Mouse (Mus musculus) yolk sac, embryonic 10.5 days (tissue): Measurements from ENCODE around the gene Mif.
"Not testable (repeated sequence)": the region's sequence is repeated elsewhere in the genome, so short reads cannot be mapped to it uniquely, and the experiment has no call there.

Experiments used
- DNase-seq: peaks from one replicate; pipeline ENCODE4 v3.0.0-alpha.2; 2017; ENCODE audit warnings: low spot score

Gene Mif

GRCm38 (mm10) chr10:75859786-75860470 lies at the start of gene Mif:
Mif (minus strand) TSS chr10:75860240.
- DNase-seq, result peak; percentile 92

- DNase-seq, result no peak
Observed at GRCm38 (mm10) chr10:75906882-75907281, 46.8 kb upstream of the Mif start.

DNA sequence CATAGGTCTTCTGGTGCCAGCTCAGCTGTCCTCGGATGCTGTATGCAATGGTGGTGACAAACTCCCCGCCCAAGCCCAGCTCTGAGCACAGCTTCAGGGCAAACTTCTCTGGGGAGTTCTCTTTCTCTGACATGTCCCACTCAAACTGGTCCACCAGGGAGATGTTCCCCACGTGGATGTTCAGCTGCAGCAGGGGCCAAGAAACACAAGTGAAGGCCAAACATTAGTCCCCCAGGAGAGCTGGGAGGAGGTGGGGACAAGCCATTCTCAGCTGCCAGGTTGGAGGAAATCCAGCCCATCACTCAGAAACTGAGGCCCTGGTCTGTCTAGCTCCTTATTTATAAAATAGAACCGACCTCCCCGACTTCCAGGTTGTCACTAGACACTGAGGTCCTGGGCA lies 44.4 kb upstream of the Mif start:
- DNase-seq, result no peak

DNA sequence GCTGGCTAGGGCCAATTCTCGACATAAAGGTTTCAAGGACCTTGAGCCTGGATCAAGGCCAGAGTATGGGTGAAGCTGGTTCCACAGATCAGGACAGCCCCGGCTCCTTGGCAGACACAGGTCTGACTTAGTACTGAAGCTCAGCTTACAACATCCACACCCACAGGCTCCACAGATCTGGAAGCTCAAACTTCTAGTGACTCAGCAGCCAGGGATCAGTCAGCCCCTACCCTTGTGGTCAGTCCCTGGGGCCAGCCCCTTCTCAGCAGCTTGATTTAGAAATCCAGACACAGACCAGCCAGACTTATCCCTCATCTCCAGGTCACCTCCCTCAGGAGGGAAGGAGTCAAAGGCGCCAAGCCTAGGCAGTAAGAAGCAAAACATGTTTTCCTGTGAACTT lies 38.8 kb upstream of the Mif start:
- peak; percentile 26 for DNase-seq

DNA sequence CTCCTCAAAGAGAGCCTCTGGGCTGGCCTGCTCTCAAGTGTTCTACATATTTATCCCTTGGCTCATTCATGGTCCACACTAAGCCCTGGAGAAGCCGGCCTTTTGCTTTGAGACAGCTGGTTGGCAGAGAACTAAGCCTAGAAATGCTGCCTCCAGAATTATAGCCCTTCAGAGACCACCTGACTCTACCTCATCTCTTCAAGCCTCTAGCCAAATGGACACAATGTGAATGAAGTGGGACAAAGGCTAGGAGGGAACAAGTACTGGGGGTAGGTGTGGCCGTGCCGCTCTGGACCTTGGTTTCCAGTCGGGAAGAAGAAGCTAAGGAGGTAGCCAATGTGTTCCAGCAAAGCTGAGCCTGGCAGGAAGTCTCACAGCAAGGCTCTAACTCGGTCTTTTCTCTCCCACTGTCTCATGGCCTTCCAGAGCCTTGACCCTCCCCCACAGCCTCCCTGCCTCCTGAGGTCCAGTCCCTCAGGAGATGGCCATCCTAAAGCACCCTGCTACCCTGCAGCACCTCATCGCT lies 38.1 kb upstream of the Mif start:
- DNase-seq, result no peak

- no peak for DNase-seq
Observed at GRCm38 (mm10) chr10:75897373-75897772, 37.3 kb upstream of the Mif start.

DNA sequence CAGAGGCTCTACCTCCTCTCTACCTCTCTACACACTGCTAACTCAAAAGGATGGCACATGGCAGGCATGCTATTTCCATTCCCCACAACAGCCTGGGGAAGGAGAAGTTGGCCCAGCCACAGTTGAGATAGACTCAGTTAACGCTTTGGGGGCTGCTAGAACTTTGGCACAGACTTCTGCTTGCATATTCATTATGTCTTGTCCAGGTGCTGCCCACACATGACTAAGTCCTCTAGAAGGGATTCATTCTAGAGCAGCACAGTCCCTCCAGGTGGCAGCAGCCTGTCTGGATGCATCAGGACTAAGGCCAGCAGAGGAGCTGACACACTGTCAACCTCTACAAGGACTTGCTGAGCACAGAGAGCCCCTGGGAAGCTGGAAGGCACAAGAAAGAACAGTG lies 36.2 kb upstream of the Mif start:
- no peak for DNase-seq

DNA sequence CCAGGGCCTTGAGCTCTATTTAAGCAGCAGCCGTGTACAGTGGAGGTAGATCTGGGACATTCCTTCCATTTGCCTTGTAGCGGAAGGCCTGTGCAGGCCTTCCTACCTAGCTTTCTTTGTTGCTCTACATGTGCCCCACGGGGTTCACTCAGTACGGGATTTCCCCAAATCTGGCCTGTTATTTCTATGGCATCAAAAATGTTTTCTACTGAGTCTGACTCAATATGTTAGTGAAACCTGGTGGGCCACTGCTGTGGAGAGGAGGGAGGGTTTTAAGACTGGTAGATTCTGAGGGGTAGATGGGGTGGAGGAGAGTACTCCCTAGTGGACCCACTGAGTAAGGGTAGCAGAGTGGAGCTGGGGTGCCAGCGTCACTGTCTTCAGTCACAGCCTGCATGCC lies 35.7 kb upstream of the Mif start:
- no peak for DNase-seq

DNA sequence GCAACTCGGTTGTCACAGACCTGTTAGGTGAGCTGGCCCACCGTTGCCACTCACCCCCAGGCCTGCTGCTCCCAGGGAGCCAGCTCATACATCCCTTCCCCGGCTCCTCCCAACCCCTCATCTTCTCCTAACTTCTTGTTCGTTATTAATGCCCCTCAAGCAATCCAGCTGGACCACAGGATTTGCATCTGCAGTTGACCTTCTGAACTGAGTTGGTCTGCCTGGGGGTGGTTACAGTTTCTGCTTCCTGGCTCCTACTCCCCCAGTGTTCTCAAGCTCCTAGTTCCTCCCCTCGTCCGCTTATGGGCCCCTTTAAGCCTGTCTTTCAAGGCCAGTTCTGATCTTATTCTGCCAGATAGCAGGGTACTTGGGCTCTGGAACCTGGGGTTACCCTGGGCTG lies 34.6 kb upstream of the Mif start:
- DNase-seq, result no peak

DNA sequence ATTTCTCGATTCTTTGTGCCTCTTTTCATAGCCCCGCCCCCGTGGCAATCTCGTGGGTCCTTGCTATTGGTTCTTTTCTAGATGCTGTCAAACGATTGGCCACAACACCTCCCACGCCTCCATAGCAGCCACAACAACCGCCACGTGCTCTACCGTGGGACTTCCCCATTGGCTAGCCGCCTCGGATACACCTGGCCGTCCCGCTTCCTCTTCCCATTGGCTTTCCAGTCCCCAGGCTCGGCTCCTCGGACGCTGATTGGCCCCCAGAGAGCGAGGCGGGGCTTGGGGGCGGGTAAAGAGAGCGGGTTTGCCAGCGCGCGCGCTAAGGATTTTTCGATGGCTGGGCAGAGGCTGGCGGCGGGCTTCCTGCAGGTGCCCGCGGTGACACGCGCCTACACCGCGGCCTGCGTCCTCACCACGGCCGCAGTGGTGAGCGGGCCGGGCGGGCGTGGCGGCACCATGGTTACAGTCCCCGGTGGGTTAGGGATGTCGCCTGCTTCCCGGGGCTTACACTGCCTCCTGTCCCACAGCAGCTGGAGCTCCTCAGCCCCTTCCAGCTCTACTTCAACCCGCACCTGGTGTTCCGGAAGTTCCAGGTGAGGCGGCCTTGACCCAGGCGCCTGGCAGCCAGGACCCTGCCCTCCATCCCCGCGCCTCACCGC lies 33.2 kb upstream of the Mif start, which contains the start of gene Derl3:
TSS of gene Derl3 (plus strand) at position 325 of the 662 bp plus-strand sequence.
- peak; percentile 97 for DNase-seq

GRCm38 (mm10) chr10:75889406-75890153 lies 29.5 kb upstream of the Mif start:
- DNase-seq, result no peak

DNA sequence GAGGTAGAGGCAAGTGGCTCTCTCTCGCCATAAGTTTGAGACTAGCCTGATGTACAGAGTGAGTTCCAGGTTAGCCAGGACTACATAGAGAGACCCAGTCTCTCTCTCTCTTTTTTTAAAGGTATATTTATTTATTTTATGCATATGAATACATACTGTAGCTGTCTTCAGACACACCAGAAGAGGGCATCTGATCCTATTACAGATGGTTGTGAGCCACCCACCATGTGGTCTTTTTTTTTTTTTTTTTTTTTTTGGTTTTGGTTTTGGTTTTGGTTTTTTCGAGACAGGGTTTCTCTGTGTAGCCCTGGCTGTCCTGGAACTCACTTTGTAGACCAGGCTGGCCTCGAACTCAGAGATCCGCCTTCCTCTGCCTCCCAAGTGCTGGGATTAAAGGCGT lies 27.5 kb upstream of the Mif start:
- not testable (repeated sequence) for DNase-seq

- DNase-seq, result no peak
Observed at GRCm38 (mm10) chr10:75884742-75885141, 24.7 kb upstream of the Mif start.

GRCm38 (mm10) chr10:75883232-75883552 lies 23.2 kb upstream of the Mif start:
- DNase-seq, result peak; percentile 85

DNA sequence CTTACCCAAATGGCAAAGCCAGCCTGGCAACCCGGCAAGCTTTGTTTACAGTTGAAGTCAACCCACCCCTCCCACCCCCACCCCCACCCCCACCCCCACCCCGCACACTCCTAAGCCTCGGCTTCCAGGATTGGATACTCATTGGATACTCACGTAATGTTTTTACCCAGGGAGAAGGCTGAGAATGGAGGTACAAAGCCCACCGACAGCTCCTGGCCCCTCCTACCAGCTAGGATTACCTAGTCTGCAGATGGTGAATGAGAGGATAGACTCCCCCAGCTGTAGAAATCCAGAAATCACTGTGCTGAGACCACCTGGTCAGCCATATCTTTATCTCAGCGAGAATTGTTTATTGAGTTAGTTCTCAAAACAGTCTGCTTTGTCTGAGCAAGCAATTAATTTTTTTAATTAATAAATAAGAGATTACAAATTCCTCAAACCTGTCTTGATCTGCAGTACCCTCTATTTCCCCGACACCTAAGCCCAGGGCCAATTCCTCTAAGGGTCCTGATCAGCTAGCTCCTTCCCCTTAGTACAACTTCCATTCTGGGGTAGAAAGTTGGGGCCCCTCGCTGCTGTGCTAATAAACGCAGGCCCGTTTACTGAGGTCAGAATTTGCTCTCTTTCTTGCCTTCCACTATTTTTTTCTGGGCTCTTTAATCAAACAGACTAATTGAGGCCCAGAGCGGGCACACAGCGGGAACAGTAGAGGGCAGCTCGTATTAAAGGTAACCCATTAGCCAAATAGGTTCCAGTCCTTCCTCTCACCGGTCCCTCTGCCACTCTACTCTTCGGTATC lies 22.6 kb upstream of the Mif start:
- no peak for DNase-seq

DNA sequence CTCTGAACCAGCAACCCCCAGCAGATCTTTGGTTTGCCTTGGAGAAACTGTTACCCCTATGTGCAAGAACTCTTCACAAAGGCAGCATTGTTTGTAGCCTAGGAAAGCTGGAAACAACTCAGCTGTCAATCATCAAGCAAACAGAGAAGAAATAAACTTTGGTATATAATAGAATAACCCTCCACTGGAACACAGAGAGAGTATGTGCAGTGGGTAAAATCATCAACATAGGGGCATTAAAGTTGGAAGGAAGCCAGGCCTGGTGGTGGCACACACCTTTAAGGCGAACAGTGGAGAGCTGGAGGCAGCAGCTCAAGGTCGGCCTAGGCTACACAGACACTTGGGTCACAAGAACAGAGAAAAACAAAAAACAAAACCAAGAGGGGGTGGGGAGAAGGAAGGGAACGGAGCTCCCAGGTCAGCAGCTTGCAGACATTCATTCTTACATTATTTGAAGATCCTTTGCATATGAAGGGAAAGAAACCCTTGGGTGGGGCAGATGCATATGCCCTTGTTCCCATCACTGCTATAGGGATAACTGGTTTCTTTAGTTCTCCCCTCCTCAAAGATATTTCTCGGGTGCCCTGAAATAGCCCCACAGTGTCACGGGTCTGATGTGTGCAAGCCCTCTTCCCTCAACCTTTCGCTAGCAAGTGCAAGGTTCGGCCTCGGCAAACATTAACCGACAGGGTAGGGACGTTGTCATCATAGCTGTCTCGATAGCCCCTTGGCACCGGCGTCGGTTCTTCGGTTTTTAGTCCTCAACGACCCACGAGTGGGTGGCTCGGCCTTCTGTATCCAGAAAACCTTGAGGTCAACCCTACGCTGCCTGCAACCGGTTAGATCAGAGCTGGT lies 21.8 kb upstream of the Mif start:
- peak; percentile 88 for DNase-seq

- DNase-seq, result no peak
Observed at GRCm38 (mm10) chr10:75880771-75881577, 20.9 kb upstream of the Mif start.

DNA sequence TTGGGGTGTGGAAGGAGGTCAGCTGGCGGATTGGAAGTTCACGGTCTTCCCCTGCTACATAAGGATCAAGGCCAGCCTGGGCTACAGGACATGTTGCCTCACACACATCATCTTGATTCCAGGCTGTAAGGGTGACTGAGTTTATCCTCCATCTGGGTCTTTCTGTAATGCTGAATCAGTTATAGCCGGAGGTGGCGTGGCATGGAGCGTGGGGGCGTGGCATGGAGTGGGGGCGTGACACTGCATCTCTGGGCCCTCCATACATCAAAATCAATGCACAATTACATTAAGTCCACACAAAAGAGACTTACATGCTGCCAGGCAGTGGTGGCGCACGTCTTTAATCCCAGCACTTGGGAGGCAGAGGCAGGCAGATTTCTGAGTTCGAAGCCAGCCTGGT lies 20.3 kb upstream of the Mif start:
- DNase-seq, result no peak

GRCm38 (mm10) chr10:75878836-75879235 lies 18.8 kb upstream of the Mif start:
- no peak for DNase-seq

DNA sequence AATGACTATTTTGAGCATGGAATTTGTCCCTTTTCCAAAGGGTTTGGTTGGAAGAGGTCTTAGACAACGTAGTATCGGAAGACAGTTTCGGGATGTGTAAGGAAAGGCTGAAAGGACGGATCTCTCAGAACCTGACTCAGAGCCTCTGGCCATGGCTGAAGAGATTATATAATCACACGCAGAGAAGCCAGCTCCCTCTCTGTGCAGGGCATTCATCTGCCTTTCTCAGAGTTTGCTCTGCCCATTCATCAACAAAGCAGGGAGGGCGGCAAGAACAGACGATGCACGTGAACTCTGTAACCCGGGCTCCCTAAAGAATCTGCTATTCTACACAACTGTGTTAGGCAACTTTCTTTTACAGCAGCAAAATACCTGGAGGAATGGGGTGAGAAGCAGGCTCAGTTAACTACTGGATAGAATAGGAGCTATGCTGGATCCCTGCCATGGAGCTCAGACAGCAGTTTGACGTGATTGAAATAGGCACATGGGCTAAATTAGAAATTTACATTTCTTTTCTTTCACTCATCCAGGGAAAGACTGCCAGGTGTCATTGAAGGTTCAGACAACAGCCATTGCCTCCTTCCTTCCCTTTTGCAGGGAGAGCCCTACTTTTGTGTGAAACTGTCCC lies 13.6 kb upstream of the Mif start:
- no peak for DNase-seq
